Mouse (Mus musculus) gastrocnemius, adult 2 months (tissue): Measurements from ENCODE around the gene Ntn1. TPM values are rescaled to one million over a fixed set of nuclear protein-coding genes. Genes with fewer than 3 reads are reported as not detected.
A peak's percentile ranks its signal among the peaks of the same experiment; 100 is the strongest.

Experiments
- DNase-seq: peaks from one replicate; pipeline ENCODE4 v3.0.0; 2022
- H3K27ac ChIP-seq: fragments of 200-600 bp; 2 replicates; pipeline ENCODE4 v1.8.1; 2022; ENCODE audit warnings: mild to moderate bottlenecking
- H3K4me3 ChIP-seq: fragments of 200-600 bp; 2 replicates; pipeline ENCODE4 v1.8.1; 2022; ENCODE audit warnings: mild to moderate bottlenecking, moderate library complexity
- CTCF ChIP-seq: fragments of 200-600 bp; IDR thresholded peaks from 2 replicates; pipeline ENCODE4 v1.8.1; 2022; ENCODE audit warnings: antibody characterized with exemption, mild to moderate bottlenecking, moderate library complexity
- intact Hi-C: fragments of 180-260 bp; cut with DNase I; formaldehyde crosslinking; loops from one replicate; pipeline ENCODE4 v1.15.1; 2025
- total RNA-seq, 2 experiments: library from RNA; stranded (reverse); gene quantifications; 2 replicates each; pipeline ENCODE4 v1.2.3; 2021

The Ntn1 gene
- total RNA-seq, 2 experiments from 2014 or later, result 4.7 to 8.0 TPM

- no peak for DNase-seq
- TF ChIP-seq CTCF, result no peak
- intact Hi-C loops, result no loop called here
Observed at GRCm38 (mm10) chr11:68258498-68258897, 142.1 kb downstream of the Ntn1 start.

GRCm38 (mm10) chr11:68253531-68253930 lies 147.1 kb downstream of the Ntn1 start:
- no peak for DNase-seq
- intact Hi-C loops, result no loop called here
- TF ChIP-seq CTCF, result no peak
- no peak overlapping the region for H3K27ac ChIP-seq
- no peak overlapping the region for H3K4me3 ChIP-seq

More at GRCm38 (mm10) chr11:68258498-68258897, 142.1 kb downstream of the Ntn1 start:
- Histone ChIP-seq H3K4me3 (no peak overlapping the region), H3K27ac (no peak overlapping the region)

GRCm38 (mm10) chr11:68250106-68250505 lies 150.5 kb downstream of the Ntn1 start:
- intact Hi-C loops, result no loop called here
- Histone ChIP-seq H3K27ac (no peak overlapping the region), H3K4me3 (no peak overlapping the region)
- no peak for DNase-seq
- no peak for TF ChIP-seq CTCF

GRCm38 (mm10) chr11:68247897-68248296 lies 152.7 kb downstream of the Ntn1 start:
- TF ChIP-seq CTCF, result no peak
- Histone ChIP-seq H3K27ac (no peak overlapping the region), H3K4me3 (no peak overlapping the region)
- intact Hi-C loops, result no loop called here
- DNase-seq, result no peak

GRCm38 (mm10) chr11:68244992-68245261 lies 155.7 kb downstream of the Ntn1 start:
- no peak for DNase-seq
- intact Hi-C loops, result no loop called here
- no peak for TF ChIP-seq CTCF
- H3K27ac ChIP-seq, result no peak overlapping the region
- H3K4me3 ChIP-seq, result no peak overlapping the region

- no peak for DNase-seq
- no peak for TF ChIP-seq CTCF
- no peak overlapping the region for H3K27ac ChIP-seq
- H3K4me3 ChIP-seq, result no peak overlapping the region
- intact Hi-C loops, result no loop called here
Observed at GRCm38 (mm10) chr11:68244254-68244991, 156.2 kb downstream of the Ntn1 start.

GRCm38 (mm10) chr11:68239756-68240155 lies 160.9 kb downstream of the Ntn1 start:
- intact Hi-C loops, result no loop called here
- no peak overlapping the region for H3K4me3 ChIP-seq
- no peak overlapping the region for H3K27ac ChIP-seq
- TF ChIP-seq CTCF, result no peak
- no peak for DNase-seq

- Histone ChIP-seq H3K4me3 (no peak overlapping the region), H3K27ac (no peak overlapping the region)
- DNase-seq, result no peak
- no peak for TF ChIP-seq CTCF
- intact Hi-C loops, result no loop called here
Observed at GRCm38 (mm10) chr11:68233469-68233965, 167.1 kb downstream of the Ntn1 start.

GRCm38 (mm10) chr11:68231558-68231957 lies 169.1 kb downstream of the Ntn1 start:
- DNase-seq, result no peak
- no peak overlapping the region for H3K27ac ChIP-seq
- no peak for TF ChIP-seq CTCF
- intact Hi-C loops, result no loop called here
- no peak overlapping the region for H3K4me3 ChIP-seq

GRCm38 (mm10) chr11:68228941-68229665 lies 171.5 kb downstream of the Ntn1 start:
- peak; percentile 47 for DNase-seq
- TF ChIP-seq CTCF, result no peak
- Histone ChIP-seq H3K27ac (peak overlapping the region; percentile 67), H3K4me3 (peak overlapping the region; percentile 22)
- intact Hi-C loops, result no loop called here

- Histone ChIP-seq H3K27ac (no peak overlapping the region), H3K4me3 (no peak overlapping the region)
- no peak for TF ChIP-seq CTCF
- no peak for DNase-seq
- intact Hi-C loops, result no loop called here
Observed at GRCm38 (mm10) chr11:68227837-68228236, 172.8 kb downstream of the Ntn1 start.

GRCm38 (mm10) chr11:68226654-68227057 lies 174.0 kb downstream of the Ntn1 start:
- Histone ChIP-seq H3K4me3 (no peak overlapping the region), H3K27ac (no peak overlapping the region)
- intact Hi-C loops, result no loop called here
- no peak for DNase-seq
- no peak for TF ChIP-seq CTCF

GRCm38 (mm10) chr11:68223143-68223542 lies 177.5 kb downstream of the Ntn1 start:
- TF ChIP-seq CTCF, result no peak
- DNase-seq, result no peak
- intact Hi-C loops, result no loop called here
- Histone ChIP-seq H3K4me3 (no peak overlapping the region), H3K27ac (no peak overlapping the region)

GRCm38 (mm10) chr11:68222209-68222608 lies 178.4 kb downstream of the Ntn1 start:
- no peak for DNase-seq
- no peak overlapping the region for H3K4me3 ChIP-seq
- no peak for TF ChIP-seq CTCF
- intact Hi-C loops, result no loop called here
- no peak overlapping the region for H3K27ac ChIP-seq
